Mouse (Mus musculus) G1E (cell line): ENCODE measurements around the gene Cftr.

Source experiments
- CTCF ChIP-seq: IDR thresholded peaks from 2 replicates; pipeline ENCODE4 v1.5.1; 2012; ENCODE audit warnings: low read depth, low read length, inconsistent platforms, mixed read lengths
- GATA1 ChIP-seq: IDR thresholded peaks from 2 replicates; pipeline ENCODE4 v1.6.1; 2012; ENCODE audit warnings: borderline replicate concordance, low read length, inconsistent platforms, mixed read lengths
- POLR2AphosphoS5 ChIP-seq: IDR thresholded peaks from 2 replicates; pipeline ENCODE4 v1.6.1; 2012; ENCODE audit warnings: low read depth, low read length, inconsistent platforms; ENCODE audit not compliant: insufficient replicate concordance
- TAL1 ChIP-seq: conservative IDR thresholded peaks from 2 replicates; pipeline ENCODE4 v1.6.1; 2012; ENCODE audit warnings: low read depth, low read length, inconsistent platforms, mixed read lengths

GRCm38 (mm10) chr6:18246495-18246894, 76.0 kb downstream of the Cftr start:
- no peak for TF ChIP-seq CTCF
- TF ChIP-seq TAL1: no peak
- no peak for TF ChIP-seq POLR2AphosphoS5
- no peak for TF ChIP-seq GATA1
